Mouse (Mus musculus): Measurements from ENCODE around the gene Rassf6. TPM values are rescaled to one million over a fixed set of nuclear protein-coding genes. Genes with fewer than 3 reads are reported as not detected.
"Not testable (repeated sequence)": the region's sequence is repeated elsewhere in the genome, so short reads cannot be mapped to it uniquely, and the experiment has no call there.

The Rassf6 gene
- polyA plus RNA-seq, 1 experiment from 2014 or later, result 4.8 TPM

GRCm38 (mm10) chr5:90624708-90625425 is 15.6 kb downstream of the Rassf6 start:
- WGBS (ENCODE audit: insufficient replicate concordance), result 67% methylated on average over 18 of the region's 18 CpGs
- no peak for ATAC-seq (ENCODE audit: insufficient read depth)
- no peak overlapping the region for H3K4me3 ChIP-seq (replicated peaks)

GRCm38 (mm10) chr5:90623209-90623608 is 17.2 kb downstream of the Rassf6 start:
- Histone ChIP-seq H3K36me3 (replicated peaks) (no peaks in the 10 kb centered on the region), H3K4me3 (replicated peaks) (no peak overlapping the region), H3K9ac (no peak overlapping the region), H3K27ac (replicated peaks) (no peak overlapping the region), H3K4me2 (no peak overlapping the region), H3K9me3 (replicated peaks) (no peaks in the 10 kb centered on the region), H3K4me1 (replicated peaks) (0 out of 2 replicates have a peak, but pooled peaks cover 4% of the 10 kb centered on the region), H3K27me3 (no peaks in the 10 kb centered on the region)
- WGBS (ENCODE audit: insufficient replicate concordance), result 80% methylated on average over 2 of the region's 2 CpGs
- ATAC-seq (ENCODE audit: insufficient read depth), result no peak

More at GRCm38 (mm10) chr5:90624708-90625425, 15.6 kb downstream of the Rassf6 start:
- Histone ChIP-seq H3K27ac (replicated peaks) (no peak overlapping the region), H3K9me3 (replicated peaks) (no peaks in the 10 kb centered on the region), H3K4me1 (replicated peaks) (0 out of 2 replicates have a peak, but pooled peaks cover 4% of the 10 kb centered on the region), H3K4me2 (no peak overlapping the region), H3K9ac (no peak overlapping the region), H3K36me3 (replicated peaks) (no peaks in the 10 kb centered on the region), H3K27me3 (no peaks in the 10 kb centered on the region)

- no peak overlapping the region for H3K27ac ChIP-seq (replicated peaks)
- no peaks in the 10 kb centered on the region for H3K36me3 ChIP-seq (replicated peaks)
- ATAC-seq (ENCODE audit: insufficient read depth), result no peak
- no peaks in the 10 kb centered on the region for H3K27me3 ChIP-seq
- no peak overlapping the region for H3K4me3 ChIP-seq (replicated peaks)
- 0 out of 2 replicates have a peak, but pooled peaks cover 7% of the 10 kb centered on the region for H3K4me1 ChIP-seq (replicated peaks)
- H3K9ac ChIP-seq, result no peak overlapping the region
- H3K4me2 ChIP-seq, result no peak overlapping the region
- 66% methylated on average over 6 of the region's 6 CpGs for WGBS (ENCODE audit: insufficient replicate concordance)
- H3K9me3 ChIP-seq (replicated peaks), result no peaks in the 10 kb centered on the region
These were observed 18.7 kb downstream of the Rassf6 start for GRCm38 (mm10) chr5:90621726-90622125.

GRCm38 (mm10) chr5:90621316-90621715 is 19.1 kb downstream of the Rassf6 start:
- ATAC-seq (ENCODE audit: insufficient read depth), result no peak
- H3K4me2 ChIP-seq, result no peak overlapping the region
- 60% methylated on average over 2 of the region's 2 CpGs for WGBS (ENCODE audit: insufficient replicate concordance)

GRCm38 (mm10) chr5:90617859-90618258 is 22.6 kb downstream of the Rassf6 start:
- WGBS (ENCODE audit: insufficient replicate concordance), result 69% methylated on average over 3 of the region's 3 CpGs
- H3K9ac ChIP-seq, result no peak overlapping the region
- H3K27me3 ChIP-seq, result no peaks in the 10 kb centered on the region
- H3K4me3 ChIP-seq (replicated peaks), result no peak overlapping the region
- no peak overlapping the region for H3K4me2 ChIP-seq
- no peaks in the 10 kb centered on the region for H3K36me3 ChIP-seq (replicated peaks)
- H3K9me3 ChIP-seq (replicated peaks), result no peaks in the 10 kb centered on the region
- H3K4me1 ChIP-seq (replicated peaks), result 0 out of 2 replicates have a peak, but pooled peaks cover 7% of the 10 kb centered on the region
- peak; percentile 18; the same call in 1 of the 2 replicates for ATAC-seq (ENCODE audit: insufficient read depth)
- no peak overlapping the region for H3K27ac ChIP-seq (replicated peaks)

More at GRCm38 (mm10) chr5:90621316-90621715, 19.1 kb downstream of the Rassf6 start:
- H3K27ac ChIP-seq (replicated peaks), result no peak overlapping the region
- H3K36me3 ChIP-seq (replicated peaks), result no peaks in the 10 kb centered on the region
- H3K9me3 ChIP-seq (replicated peaks), result no peaks in the 10 kb centered on the region
- H3K9ac ChIP-seq, result no peak overlapping the region
- no peaks in the 10 kb centered on the region for H3K27me3 ChIP-seq
- no peak overlapping the region for H3K4me3 ChIP-seq (replicated peaks)
- 0 out of 2 replicates have a peak, but pooled peaks cover 7% of the 10 kb centered on the region for H3K4me1 ChIP-seq (replicated peaks)

- not testable (repeated sequence) for H3K27me3 ChIP-seq; H3K9ac ChIP-seq; H3K4me1 ChIP-seq (replicated peaks); H3K4me3 ChIP-seq (replicated peaks); H3K4me2 ChIP-seq; H3K36me3 ChIP-seq (replicated peaks); H3K27ac ChIP-seq (replicated peaks); ATAC-seq (ENCODE audit: insufficient read depth); H3K9me3 ChIP-seq (replicated peaks)
- WGBS (ENCODE audit: insufficient replicate concordance), result 58% methylated on average over 1 of the region's 1 CpGs
These were observed 27.7 kb downstream of the Rassf6 start for GRCm38 (mm10) chr5:90612751-90613150.

GRCm38 (mm10) chr5:90611996-90612611 is 28.4 kb downstream of the Rassf6 start:
- no peak for ATAC-seq (ENCODE audit: insufficient read depth)
- no peak overlapping the region for H3K4me3 ChIP-seq (replicated peaks)
- H3K9ac ChIP-seq, result no peak overlapping the region
- no peaks in the 10 kb centered on the region for H3K9me3 ChIP-seq (replicated peaks)
- H3K27ac ChIP-seq (replicated peaks), result no peak overlapping the region
- WGBS (ENCODE audit: insufficient replicate concordance), result 56% methylated on average over 6 of the region's 6 CpGs
- H3K4me1 ChIP-seq (replicated peaks), result no peaks in the 10 kb centered on the region
- no peaks in the 10 kb centered on the region for H3K36me3 ChIP-seq (replicated peaks)
- no peaks in the 10 kb centered on the region for H3K27me3 ChIP-seq
- no peak overlapping the region for H3K4me2 ChIP-seq

GRCm38 (mm10) chr5:90611388-90611787 is 29.1 kb downstream of the Rassf6 start:
- Histone ChIP-seq H3K4me1 (replicated peaks) (no peaks in the 10 kb centered on the region), H3K4me2 (no peak overlapping the region), H3K9ac (no peak overlapping the region), H3K36me3 (replicated peaks) (no peaks in the 10 kb centered on the region), H3K4me3 (replicated peaks) (no peak overlapping the region), H3K9me3 (replicated peaks) (no peaks in the 10 kb centered on the region), H3K27ac (replicated peaks) (no peak overlapping the region), H3K27me3 (no peaks in the 10 kb centered on the region)
- no peak for ATAC-seq (ENCODE audit: insufficient read depth)
- WGBS (ENCODE audit: insufficient replicate concordance), result 27% methylated on average over 3 of the region's 3 CpGs

- no peak for ATAC-seq (ENCODE audit: insufficient read depth)
- H3K4me2 ChIP-seq, result no peak overlapping the region
- no peak overlapping the region for H3K4me3 ChIP-seq (replicated peaks)
- 29% methylated on average over 11 of the region's 11 CpGs for WGBS (ENCODE audit: insufficient replicate concordance)
- H3K4me1 ChIP-seq (replicated peaks), result no peaks in the 10 kb centered on the region
- H3K27ac ChIP-seq (replicated peaks), result no peak overlapping the region
- no peaks in the 10 kb centered on the region for H3K27me3 ChIP-seq
- no peaks in the 10 kb centered on the region for H3K36me3 ChIP-seq (replicated peaks)
- no peaks in the 10 kb centered on the region for H3K9me3 ChIP-seq (replicated peaks)
- H3K9ac ChIP-seq, result no peak overlapping the region
These were observed 31.6 kb downstream of the Rassf6 start for GRCm38 (mm10) chr5:90608906-90609305.

- H3K9ac ChIP-seq, result no peak overlapping the region
- no peaks in the 10 kb centered on the region for H3K9me3 ChIP-seq (replicated peaks)
- H3K27me3 ChIP-seq, result no peaks in the 10 kb centered on the region
- H3K36me3 ChIP-seq (replicated peaks), result no peaks in the 10 kb centered on the region
- ATAC-seq (ENCODE audit: insufficient read depth), result no peak
- no peak overlapping the region for H3K27ac ChIP-seq (replicated peaks)
- H3K4me2 ChIP-seq, result no peak overlapping the region
- no peak overlapping the region for H3K4me3 ChIP-seq (replicated peaks)
- H3K4me1 ChIP-seq (replicated peaks), result no peaks in the 10 kb centered on the region
- WGBS (ENCODE audit: insufficient replicate concordance), result 11% methylated on average over 13 of the region's 13 CpGs
These were observed 37.0 kb downstream of the Rassf6 start for GRCm38 (mm10) chr5:90603407-90603923.

- no peaks in the 10 kb centered on the region for H3K27me3 ChIP-seq
- H3K27ac ChIP-seq (replicated peaks), result no peak overlapping the region
- no peak for ATAC-seq (ENCODE audit: insufficient read depth)
- no peak overlapping the region for H3K9ac ChIP-seq
- H3K4me2 ChIP-seq, result no peak overlapping the region
- no peak overlapping the region for H3K4me3 ChIP-seq (replicated peaks)
- H3K36me3 ChIP-seq (replicated peaks), result no peaks in the 10 kb centered on the region
- no peaks in the 10 kb centered on the region for H3K4me1 ChIP-seq (replicated peaks)
- WGBS (ENCODE audit: insufficient replicate concordance), result 12% methylated on average over 6 of the region's 6 CpGs
- no peaks in the 10 kb centered on the region for H3K9me3 ChIP-seq (replicated peaks)
These were observed 39.0 kb downstream of the Rassf6 start for GRCm38 (mm10) chr5:90601469-90601868.

Data from liver, embryonic 15.5 days (tissue).